Mouse (Mus musculus) forebrain, embryonic 14.5 days (tissue): ENCODE results near the gene Pola1. TPM values are rescaled to one million over a fixed set of nuclear protein-coding genes. Genes with fewer than 3 reads are reported as not detected.

Experiments used
- ATAC-seq: fragments of 200-750 bp; cut with Nextera tagmentation; 2 replicates; pipeline ENCODE4 v1.8.0; 2017; ENCODE audit warnings: mild to moderate bottlenecking, moderate library complexity
- DNase-seq: peaks from one replicate; pipeline ENCODE4 v3.0.0-alpha.2; 2015; ENCODE audit warnings: low spot score
- H3K27ac ChIP-seq: fragments of 300-500 bp; sonication (generic); 2 replicates; pipeline ENCODE4 v1.5.1; 2014; ENCODE audit warnings: low read depth, mild to moderate bottlenecking, control low read depth, low read length, moderate library complexity
- H3K27me3 ChIP-seq: fragments of 300-500 bp; sonication (generic); replicated peaks from 2 replicates; pipeline ENCODE4 v1.6.1; 2014; ENCODE audit warnings: low read length, control low read depth, mixed read lengths; ENCODE audit not compliant: control insufficient read depth, insufficient read depth
- H3K36me3 ChIP-seq: fragments of 300-500 bp; sonication (generic); 2 replicates; pipeline ENCODE4 v1.6.1; 2014; ENCODE audit warnings: low read length, control low read depth; ENCODE audit not compliant: control insufficient read depth, insufficient read depth
- H3K4me1 ChIP-seq: fragments of 300-500 bp; sonication (generic); 2 replicates; pipeline ENCODE4 v1.6.1; 2014; ENCODE audit warnings: antibody characterized with exemption, low read length, control low read depth; ENCODE audit not compliant: control insufficient read depth, insufficient read depth
- H3K4me2 ChIP-seq: fragments of 300-500 bp; sonication (generic); 2 replicates; pipeline ENCODE4 v1.6.1; 2014; ENCODE audit warnings: mild to moderate bottlenecking, control low read depth, low read length
- H3K4me3 ChIP-seq: fragments of 300-500 bp; sonication (generic); 2 replicates; pipeline ENCODE4 v1.5.1; 2014; ENCODE audit warnings: low read depth, low read length, control low read depth
- H3K9ac ChIP-seq: fragments of 300-500 bp; sonication (generic); 2 replicates; pipeline ENCODE4 v1.6.1; 2014; ENCODE audit warnings: mild to moderate bottlenecking, low read length, control low read depth, moderate library complexity
- H3K9me3 ChIP-seq: fragments of 300-500 bp; sonication (generic); replicated peaks from 2 replicates; pipeline ENCODE4 v1.6.1; 2016; ENCODE audit warnings: low read length, control low read depth, mixed read lengths; ENCODE audit not compliant: control insufficient read depth
- WGBS: fragments of 180-500 bp; shearing (Covaris S2); extraction: QIAGEN DNeasy Blood & Tissue Kit; methylation state at CpG from one replicate; pipeline ENCODE4 v1.1.7; 2014; 5-methylcytosine and 5-hydroxymethylcytosine counted together
- polyA plus RNA-seq: library from polyadenylated mRNA; unstranded; fragments of >200 nt; fragmentation: Nextera tagmentation; extraction: Ambion mirVana; gene quantifications from 2 replicates; pipeline ENCODE4 v1.2.1, GENCODE M21; 2014

The Pola1 gene
- polyA plus RNA-seq, 1 experiment from 2014 or later = 8.1 TPM

GRCm38 (mm10) chrX:93650738-93651137, 18.8 kb upstream of the Pola1 start:
- Histone ChIP-seq H3K4me2 (no peak overlapping the region), H3K9me3 (no peaks in the 10 kb centered on the region), H3K36me3 (no peaks in the 10 kb centered on the region), H3K9ac (no peak overlapping the region), H3K4me3 (no peak overlapping the region), H3K27ac (no peak overlapping the region), H3K4me1 (no peaks in the 10 kb centered on the region), H3K27me3 (no peaks in the 10 kb centered on the region)
- DNase-seq (no peak), ATAC-seq (no peak)
- WGBS = 85% methylated on average over 2 of the region's 2 CpGs

- Histone ChIP-seq H3K36me3 (no peaks in the 10 kb centered on the region), H3K27me3 (no peaks in the 10 kb centered on the region), H3K4me3 (no peak overlapping the region), H3K4me1 (no peaks in the 10 kb centered on the region), H3K9ac (no peak overlapping the region), H3K4me2 (no peak overlapping the region), H3K27ac (no peak overlapping the region), H3K9me3 (no peaks in the 10 kb centered on the region)
- no peak for DNase-seq
- ATAC-seq = no peak
Observed at GRCm38 (mm10) chrX:93644022-93644421, 12.1 kb upstream of the Pola1 start.

- Histone ChIP-seq H3K9me3 (no peaks in the 10 kb centered on the region), H3K27me3 (no peaks in the 10 kb centered on the region), H3K27ac (no peak overlapping the region), H3K4me3 (no peak overlapping the region), H3K9ac (no peak overlapping the region), H3K4me2 (no peak overlapping the region), H3K4me1 (no peaks in the 10 kb centered on the region), H3K36me3 (no peaks in the 10 kb centered on the region)
- no peak for ATAC-seq
- 90% methylated on average over 3 of the region's 3 CpGs for WGBS
- DNase-seq = no peak
Observed at GRCm38 (mm10) chrX:93643600-93643999, 11.6 kb upstream of the Pola1 start.

GRCm38 (mm10) chrX:93634861-93635375, 3.0 kb upstream of the Pola1 start:
- no peak overlapping the region for H3K9ac ChIP-seq
- no peak for ATAC-seq
- H3K4me1 ChIP-seq = no peaks in the 10 kb centered on the region
- no peaks in the 10 kb centered on the region for H3K9me3 ChIP-seq
- no peak for DNase-seq
- 73% methylated on average over 2 of the region's 2 CpGs for WGBS
- no peak overlapping the region for H3K4me2 ChIP-seq
- no peaks in the 10 kb centered on the region for H3K36me3 ChIP-seq
- H3K27me3 ChIP-seq = no peaks in the 10 kb centered on the region
- no peak overlapping the region for H3K4me3 ChIP-seq
- no peak overlapping the region for H3K27ac ChIP-seq

- Histone ChIP-seq H3K4me1 (no peaks in the 10 kb centered on the region), H3K27me3 (no peaks in the 10 kb centered on the region), H3K36me3 (no peaks in the 10 kb centered on the region), H3K4me2 (peak overlapping the region; percentile 57), H3K4me3 (peak overlapping the region; percentile 49; the same call in 1 of the 2 replicates), H3K9ac (no peak overlapping the region), H3K27ac (no peak overlapping the region), H3K9me3 (no peaks in the 10 kb centered on the region)
- WGBS = 49% methylated on average over 1 of the region's 1 CpGs
- ATAC-seq (no peak), DNase-seq (peak; percentile 46)
Observed at GRCm38 (mm10) chrX:93630256-93630655, 1.7 kb downstream of the Pola1 start.

- no peak overlapping the region for H3K4me3 ChIP-seq
- DNase-seq = no peak
Observed at GRCm38 (mm10) chrX:93602214-93602613, 29.7 kb downstream of the Pola1 start.

GRCm38 (mm10) chrX:93594283-93594682, 37.7 kb downstream of the Pola1 start:
- H3K4me3 ChIP-seq = no peak overlapping the region
- H3K9me3 ChIP-seq = no peaks in the 10 kb centered on the region
- no peaks in the 10 kb centered on the region for H3K36me3 ChIP-seq
- no peak overlapping the region for H3K9ac ChIP-seq
- H3K27ac ChIP-seq = no peak overlapping the region
- DNase-seq (no peak), ATAC-seq (no peak)
- H3K27me3 ChIP-seq = no peaks in the 10 kb centered on the region
- H3K4me1 ChIP-seq = no peaks in the 10 kb centered on the region
- 96% methylated on average over 4 of the region's 4 CpGs for WGBS
- no peak overlapping the region for H3K4me2 ChIP-seq

More at GRCm38 (mm10) chrX:93602214-93602613, 29.7 kb downstream of the Pola1 start:
- Histone ChIP-seq H3K27me3 (no peaks in the 10 kb centered on the region), H3K9me3 (no peaks in the 10 kb centered on the region), H3K27ac (no peak overlapping the region), H3K4me2 (no peak overlapping the region), H3K4me1 (no peaks in the 10 kb centered on the region), H3K9ac (no peak overlapping the region), H3K36me3 (no peaks in the 10 kb centered on the region)
- no peak for ATAC-seq
- WGBS = 72% methylated on average over 1 of the region's 1 CpGs

- no peak for DNase-seq
- H3K4me2 ChIP-seq = no peak overlapping the region
- H3K27ac ChIP-seq = no peak overlapping the region
- no peak for ATAC-seq
- H3K4me3 ChIP-seq = no peak overlapping the region
- no peaks in the 10 kb centered on the region for H3K36me3 ChIP-seq
- H3K4me1 ChIP-seq = no peaks in the 10 kb centered on the region
- no peaks in the 10 kb centered on the region for H3K27me3 ChIP-seq
- H3K9ac ChIP-seq = no peak overlapping the region
- H3K9me3 ChIP-seq = no peaks in the 10 kb centered on the region
- 90% methylated on average over 2 of the region's 2 CpGs for WGBS
Observed at GRCm38 (mm10) chrX:93580931-93581330, 51.0 kb downstream of the Pola1 start.

GRCm38 (mm10) chrX:93557171-93557570, 74.8 kb downstream of the Pola1 start:
- no peaks in the 10 kb centered on the region for H3K36me3 ChIP-seq
- H3K9ac ChIP-seq = no peak overlapping the region
- WGBS = 27% methylated on average over 1 of the region's 1 CpGs
- DNase-seq (peak; percentile 52), ATAC-seq (no peak)
- H3K4me3 ChIP-seq = no peak overlapping the region
- H3K4me1 ChIP-seq = no peaks in the 10 kb centered on the region
- H3K27me3 ChIP-seq = no peaks in the 10 kb centered on the region
- H3K9me3 ChIP-seq = no peaks in the 10 kb centered on the region
- H3K4me2 ChIP-seq = no peak overlapping the region
- no peak overlapping the region for H3K27ac ChIP-seq
